ENCODE assay signal across 2 mouse cellular contexts in genomic region chr4:46564247-46564646, GRCm38 (mm10).
TF ChIP-seq lines count a peak whose summit lies in the region.

No protein-coding gene starts in this region.

TF ChIP-seq in CH12.LX, 34 proteins besides CTCF, POLR2A, EP300 and RAD21:
- no peak for TF ChIP-seq CHD2 (IDR thresholded peaks at IDR 0.05; ENCODE audit: low read length)
- no peak for TF ChIP-seq GABPA (IDR thresholded peaks at IDR 0.05; ENCODE audit: insufficient replicate concordance, low read depth, low read length)
TF ChIP-seq in CH12.LX: peak in this region for 0.

TF ChIP-seq in MEL, 35 proteins besides CTCF, POLR2A, EP300 and RAD21 (continued from another document):
- TF ChIP-seq TAL1 (IDR thresholded peaks at IDR 0.05; ENCODE audit: low read length) (no peak), MYC (IDR thresholded peaks at IDR 0.05; ENCODE audit: low read depth, low read length) (no peak), MEF2A (IDR thresholded peaks at IDR 0.05; ENCODE audit: extremely low read depth, insufficient replicate concordance, low read depth, low read length, poor library complexity, severe bottlenecking) (0 out of 2 replicates have a peak, but pooled peaks have one; percentile 1), BHLHE40 (IDR thresholded peaks at IDR 0.05; ENCODE audit: borderline replicate concordance, low read depth, low read length) (no peak), MAX (IDR thresholded peaks at IDR 0.05; ENCODE audit: low read length) (no peak), ETS1 (IDR thresholded peaks at IDR 0.05; ENCODE audit: low read depth, low read length) (peak; percentile 63), POLR2AphosphoS2 (IDR thresholded peaks at IDR 0.05; ENCODE audit: low read length) (no peak), MXI1 (IDR thresholded peaks at IDR 0.05; ENCODE audit: low read depth, low read length) (no peak), RCOR1 (IDR thresholded peaks at IDR 0.05; ENCODE audit: low read depth, low read length) (peak; percentile 37; the same call in 1 of the 2 replicates), USF2 (IDR thresholded peaks at IDR 0.05; ENCODE audit: borderline replicate concordance in 1 of 2, insufficient read depth in 1 of 2, low read depth in 1 of 2, low read length in 2 of 2) (no peak), NELFE (IDR thresholded peaks at IDR 0.05; ENCODE audit: low read depth, low read length) (peak; percentile 32)
